Mouse (Mus musculus): ENCODE measurements around the gene Efcab6. TPM values are rescaled to one million over a fixed set of nuclear protein-coding genes. Genes with fewer than 3 reads are reported as not detected.

Efcab6 gene
- total RNA-seq, 1 experiment from 2014 or later: not detected

- ATAC-seq (ENCODE audit: extremely low read depth, insufficient number of reproducible peaks, low FRiP score, poor library complexity, severe bottlenecking): no peak
Measured at GRCm38 (mm10) chr15:83913028-83913714, 152.0 kb downstream of the Efcab6 start.

- ATAC-seq (ENCODE audit: extremely low read depth, insufficient number of reproducible peaks, low FRiP score, poor library complexity, severe bottlenecking): no peak
Measured at GRCm38 (mm10) chr15:83906472-83906871, 158.7 kb downstream of the Efcab6 start.

GRCm38 (mm10) chr15:83897286-83897685, 167.9 kb downstream of the Efcab6 start:
- no peak for ATAC-seq (ENCODE audit: extremely low read depth, insufficient number of reproducible peaks, low FRiP score, poor library complexity, severe bottlenecking)

GRCm38 (mm10) chr15:83896011-83896410, 169.2 kb downstream of the Efcab6 start:
- no peak for ATAC-seq (ENCODE audit: extremely low read depth, insufficient number of reproducible peaks, low FRiP score, poor library complexity, severe bottlenecking)

- ATAC-seq (ENCODE audit: extremely low read depth, insufficient number of reproducible peaks, low FRiP score, poor library complexity, severe bottlenecking): no peak
Measured at GRCm38 (mm10) chr15:83894261-83894660, 170.9 kb downstream of the Efcab6 start.

GRCm38 (mm10) chr15:83892871-83893270, 172.3 kb downstream of the Efcab6 start:
- no peak for ATAC-seq (ENCODE audit: extremely low read depth, insufficient number of reproducible peaks, low FRiP score, poor library complexity, severe bottlenecking)

GRCm38 (mm10) chr15:83884291-83884690, 180.9 kb downstream of the Efcab6 start:
- no peak for ATAC-seq (ENCODE audit: extremely low read depth, insufficient number of reproducible peaks, low FRiP score, poor library complexity, severe bottlenecking)

GRCm38 (mm10) chr15:83883821-83884220, 181.4 kb downstream of the Efcab6 start:
- no peak for ATAC-seq (ENCODE audit: extremely low read depth, insufficient number of reproducible peaks, low FRiP score, poor library complexity, severe bottlenecking)

- no peak for ATAC-seq (ENCODE audit: extremely low read depth, insufficient number of reproducible peaks, low FRiP score, poor library complexity, severe bottlenecking)
Measured at GRCm38 (mm10) chr15:83879845-83880244, 185.3 kb downstream of the Efcab6 start.

GRCm38 (mm10) chr15:83877898-83878297, 187.3 kb downstream of the Efcab6 start:
- no peak for ATAC-seq (ENCODE audit: extremely low read depth, insufficient number of reproducible peaks, low FRiP score, poor library complexity, severe bottlenecking)

GRCm38 (mm10) chr15:83877155-83877866, 187.9 kb downstream of the Efcab6 start:
- no peak for ATAC-seq (ENCODE audit: extremely low read depth, insufficient number of reproducible peaks, low FRiP score, poor library complexity, severe bottlenecking)

GRCm38 (mm10) chr15:83870936-83871335, 194.2 kb downstream of the Efcab6 start:
- no peak for ATAC-seq (ENCODE audit: extremely low read depth, insufficient number of reproducible peaks, low FRiP score, poor library complexity, severe bottlenecking)

GRCm38 (mm10) chr15:83865626-83866025, 199.6 kb downstream of the Efcab6 start:
- no peak for ATAC-seq (ENCODE audit: extremely low read depth, insufficient number of reproducible peaks, low FRiP score, poor library complexity, severe bottlenecking)

GRCm38 (mm10) chr15:83857129-83857528, 208.1 kb downstream of the Efcab6 start:
- no peak for ATAC-seq (ENCODE audit: extremely low read depth, insufficient number of reproducible peaks, low FRiP score, poor library complexity, severe bottlenecking)

- ATAC-seq (ENCODE audit: extremely low read depth, insufficient number of reproducible peaks, low FRiP score, poor library complexity, severe bottlenecking): no peak
Measured at GRCm38 (mm10) chr15:83853400-83853811, 211.8 kb downstream of the Efcab6 start.

- no peak for ATAC-seq (ENCODE audit: extremely low read depth, insufficient number of reproducible peaks, low FRiP score, poor library complexity, severe bottlenecking)
Measured at GRCm38 (mm10) chr15:83848193-83848592, 217.0 kb downstream of the Efcab6 start.

- ATAC-seq (ENCODE audit: extremely low read depth, insufficient number of reproducible peaks, low FRiP score, poor library complexity, severe bottlenecking): no peak
Measured at GRCm38 (mm10) chr15:83847512-83847911, 217.7 kb downstream of the Efcab6 start.

GRCm38 (mm10) chr15:83846592-83846991, 218.6 kb downstream of the Efcab6 start:
- ATAC-seq (ENCODE audit: extremely low read depth, insufficient number of reproducible peaks, low FRiP score, poor library complexity, severe bottlenecking): no peak

GRCm38 (mm10) chr15:83845734-83846133, 219.4 kb downstream of the Efcab6 start:
- no peak for ATAC-seq (ENCODE audit: extremely low read depth, insufficient number of reproducible peaks, low FRiP score, poor library complexity, severe bottlenecking)
